Mouse (Mus musculus): ENCODE results near the gene Zfp398. TPM values are rescaled to one million over a fixed set of nuclear protein-coding genes. Genes with fewer than 3 reads are reported as not detected.

Zfp398 gene
- polyA plus RNA-seq, 2 experiments from 2014 or later = 10.2 to 11.4 TPM

DNA sequence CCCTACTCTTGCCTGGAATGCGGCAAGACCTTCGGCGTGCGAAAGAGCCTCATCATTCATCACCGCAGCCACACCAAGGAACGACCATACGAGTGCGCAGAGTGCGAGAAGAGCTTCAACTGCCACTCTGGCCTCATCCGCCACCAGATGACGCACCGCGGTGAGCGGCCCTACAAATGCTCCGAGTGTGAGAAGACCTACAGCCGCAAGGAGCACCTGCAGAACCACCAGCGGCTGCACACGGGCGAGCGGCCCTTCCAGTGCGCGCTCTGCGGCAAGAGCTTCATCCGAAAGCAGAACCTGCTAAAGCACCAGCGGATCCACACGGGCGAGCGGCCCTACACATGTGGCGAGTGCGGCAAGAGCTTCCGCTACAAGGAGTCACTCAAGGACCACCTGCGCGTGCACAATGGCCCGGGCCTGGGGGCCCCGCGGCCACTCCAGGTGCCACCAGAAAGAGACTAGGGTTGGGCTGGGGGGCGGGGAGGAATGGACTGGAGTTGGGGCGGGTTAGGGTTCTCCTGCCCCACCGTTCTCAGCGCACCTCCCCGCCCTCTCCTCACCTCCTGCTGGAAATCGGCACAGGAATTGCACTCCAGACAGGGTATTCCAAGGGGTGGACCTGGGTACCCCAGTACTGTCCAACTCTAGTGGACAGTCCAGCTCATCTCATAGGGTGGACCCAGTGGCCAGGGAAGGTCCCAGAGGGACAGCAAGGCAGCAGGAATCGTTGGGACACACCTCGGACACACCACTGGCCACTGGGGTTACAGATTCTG, 69.6 kb downstream of the Zfp398 start:
- no peak for ATAC-seq

DNA sequence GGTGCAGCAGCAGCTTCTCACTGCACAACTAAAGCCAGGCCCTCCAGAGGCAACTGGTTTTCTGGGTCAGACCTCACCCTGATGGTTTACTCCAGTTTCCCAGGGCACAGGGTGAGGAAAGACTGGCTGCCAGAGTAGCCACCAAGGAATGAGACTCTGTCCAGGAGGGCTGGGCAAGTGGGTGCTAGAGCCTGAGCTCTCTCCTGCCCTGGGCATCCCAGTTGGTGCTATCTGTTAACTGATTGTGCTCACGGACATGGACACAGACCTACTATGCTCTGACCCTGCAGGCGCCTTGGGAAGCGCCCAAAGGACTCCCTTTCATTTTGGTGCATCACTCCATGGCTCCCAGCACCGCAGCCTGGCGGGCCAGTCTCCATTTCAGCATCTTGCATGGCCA, 70.9 kb downstream of the Zfp398 start:
- no peak for ATAC-seq

DNA sequence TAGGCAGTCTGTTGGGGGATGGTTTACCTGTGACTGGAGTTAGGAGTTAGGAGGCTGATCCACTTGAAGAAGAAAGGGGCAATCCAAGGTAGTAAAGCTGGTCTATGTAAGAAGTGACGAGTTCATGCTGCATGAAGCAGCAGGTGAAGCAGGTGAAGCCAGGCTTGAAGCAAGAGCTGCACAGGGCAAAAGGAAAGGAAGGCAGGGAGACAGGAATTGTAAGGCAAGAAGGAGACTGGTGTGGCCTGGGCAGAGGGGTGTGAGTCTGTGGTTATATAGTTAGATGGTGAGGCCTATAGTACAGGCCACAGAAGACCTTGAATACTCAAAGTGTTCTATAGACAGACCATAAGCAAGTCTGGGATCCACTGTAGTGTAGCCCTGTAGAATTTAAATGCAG, 73.5 kb downstream of the Zfp398 start:
- no peak for ATAC-seq

DNA sequence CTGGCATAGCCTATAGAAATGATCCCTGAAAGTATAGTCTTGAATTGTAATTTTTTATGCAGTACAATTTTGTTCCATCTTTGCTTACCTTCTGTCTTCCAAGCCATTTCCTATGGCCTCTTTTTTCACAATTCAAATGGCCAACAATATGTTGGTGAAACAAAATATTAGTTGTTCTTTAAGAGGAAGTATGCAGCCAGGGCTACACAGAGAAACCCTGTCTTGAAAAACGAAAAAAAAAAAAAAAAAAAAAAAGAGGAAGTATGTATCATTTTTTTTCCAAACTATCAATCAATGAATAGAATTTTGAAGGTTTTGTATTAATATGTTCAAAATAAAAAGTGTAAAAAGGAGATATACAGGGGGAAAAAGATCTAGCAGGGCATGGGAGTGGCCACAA, 76.2 kb downstream of the Zfp398 start:
- no peak for ATAC-seq

DNA sequence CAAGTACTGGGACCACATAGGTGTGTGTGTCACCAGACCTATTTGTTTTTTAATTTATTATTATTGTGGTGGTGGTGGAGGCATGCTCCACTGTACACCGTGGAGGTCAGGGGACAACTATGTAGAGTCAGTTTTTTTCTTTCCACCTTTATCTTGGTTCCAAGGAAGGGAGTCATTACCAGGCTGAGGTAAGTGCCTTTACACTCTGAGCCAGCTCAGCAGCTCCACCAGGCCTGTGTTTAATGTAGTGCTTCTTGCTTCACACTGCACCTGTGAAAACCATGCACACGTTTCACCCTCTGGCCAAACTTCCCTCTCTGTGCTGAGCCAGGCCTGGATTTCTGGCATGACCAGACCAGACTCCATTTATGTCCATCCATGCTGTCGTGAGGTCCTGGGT, 77.5 kb downstream of the Zfp398 start:
- ATAC-seq = no peak

DNA sequence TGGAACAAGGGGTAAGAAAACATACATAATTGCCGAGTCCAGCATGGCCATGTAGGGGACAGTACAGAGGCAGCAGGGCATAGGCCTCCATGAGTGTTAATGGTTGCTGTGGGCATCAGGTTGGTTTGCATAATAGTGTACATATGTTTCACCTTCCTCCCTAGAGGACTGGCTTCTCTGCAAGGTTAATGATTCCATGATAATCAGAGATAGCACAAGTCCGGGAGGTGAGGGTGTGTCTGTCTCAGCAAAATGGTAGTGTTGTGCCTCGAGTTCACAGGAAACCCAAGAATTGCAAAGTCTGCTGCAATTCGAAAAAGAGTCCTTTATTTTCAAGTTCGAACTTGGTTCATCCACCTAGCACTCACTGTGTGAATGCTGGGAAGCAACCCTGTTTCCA, 81.6 kb downstream of the Zfp398 start:
- no peak for ATAC-seq

DNA sequence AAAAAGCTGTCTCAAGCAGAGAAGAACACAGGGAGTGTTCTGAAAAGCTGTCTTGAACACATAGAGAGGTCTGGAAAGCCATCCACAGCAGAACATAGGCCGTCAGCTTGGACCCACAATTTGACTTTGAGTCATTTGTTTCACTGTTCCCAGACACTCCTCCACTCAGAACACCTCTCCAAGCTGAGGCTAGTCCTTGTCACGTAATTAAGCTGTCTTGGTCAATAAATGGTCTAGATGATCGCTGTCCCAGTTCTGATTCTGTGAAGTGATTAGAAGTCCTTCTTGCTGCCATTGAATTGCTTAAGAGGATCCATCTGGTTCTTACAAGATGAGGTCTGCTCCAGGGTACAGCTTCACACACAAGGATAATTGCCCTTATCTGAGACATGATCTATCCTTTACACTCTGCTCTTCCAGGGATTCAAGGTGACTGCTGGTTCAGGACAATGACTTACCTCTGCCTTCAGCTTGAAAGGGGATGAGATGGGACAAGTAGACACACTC, 83.4 kb downstream of the Zfp398 start:
- ATAC-seq = no peak

DNA sequence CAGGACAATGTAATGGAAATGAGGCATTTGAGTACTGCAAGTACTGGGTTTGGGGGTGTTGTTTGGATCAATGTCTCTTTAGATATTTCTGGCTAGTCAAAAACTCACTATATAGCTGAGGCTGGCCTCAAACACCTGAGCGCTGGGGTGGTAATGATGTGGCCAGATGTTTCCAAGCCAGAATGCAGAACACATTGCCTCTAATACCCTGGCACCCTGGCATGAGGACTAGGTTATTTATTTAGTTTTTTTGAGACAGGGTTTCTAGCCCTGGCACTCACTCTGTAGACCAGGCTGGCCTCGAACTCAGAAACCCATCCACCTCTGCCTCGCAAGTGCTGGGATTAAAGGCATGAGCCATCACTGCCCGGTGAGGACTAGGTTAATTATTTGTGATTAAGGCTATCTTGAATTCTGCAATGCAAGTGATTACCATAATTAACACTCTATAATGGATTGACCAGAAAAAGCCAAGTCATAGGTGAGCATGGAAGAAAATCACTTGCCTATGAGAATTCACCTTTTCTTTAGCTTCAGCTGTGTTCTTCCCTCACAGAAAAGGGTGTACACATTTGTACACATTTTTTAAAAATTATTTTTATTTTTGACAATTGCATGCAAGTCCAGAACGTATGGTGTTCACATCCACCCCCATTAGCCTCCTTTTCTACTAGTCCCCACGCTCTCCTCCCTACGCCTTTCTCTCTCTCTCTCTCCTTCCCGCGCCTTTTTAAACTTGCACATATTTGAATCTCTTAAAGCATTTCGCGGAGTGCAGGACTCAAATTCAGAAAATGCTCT, 84.4 kb downstream of the Zfp398 start:
- no peak for ATAC-seq

DNA sequence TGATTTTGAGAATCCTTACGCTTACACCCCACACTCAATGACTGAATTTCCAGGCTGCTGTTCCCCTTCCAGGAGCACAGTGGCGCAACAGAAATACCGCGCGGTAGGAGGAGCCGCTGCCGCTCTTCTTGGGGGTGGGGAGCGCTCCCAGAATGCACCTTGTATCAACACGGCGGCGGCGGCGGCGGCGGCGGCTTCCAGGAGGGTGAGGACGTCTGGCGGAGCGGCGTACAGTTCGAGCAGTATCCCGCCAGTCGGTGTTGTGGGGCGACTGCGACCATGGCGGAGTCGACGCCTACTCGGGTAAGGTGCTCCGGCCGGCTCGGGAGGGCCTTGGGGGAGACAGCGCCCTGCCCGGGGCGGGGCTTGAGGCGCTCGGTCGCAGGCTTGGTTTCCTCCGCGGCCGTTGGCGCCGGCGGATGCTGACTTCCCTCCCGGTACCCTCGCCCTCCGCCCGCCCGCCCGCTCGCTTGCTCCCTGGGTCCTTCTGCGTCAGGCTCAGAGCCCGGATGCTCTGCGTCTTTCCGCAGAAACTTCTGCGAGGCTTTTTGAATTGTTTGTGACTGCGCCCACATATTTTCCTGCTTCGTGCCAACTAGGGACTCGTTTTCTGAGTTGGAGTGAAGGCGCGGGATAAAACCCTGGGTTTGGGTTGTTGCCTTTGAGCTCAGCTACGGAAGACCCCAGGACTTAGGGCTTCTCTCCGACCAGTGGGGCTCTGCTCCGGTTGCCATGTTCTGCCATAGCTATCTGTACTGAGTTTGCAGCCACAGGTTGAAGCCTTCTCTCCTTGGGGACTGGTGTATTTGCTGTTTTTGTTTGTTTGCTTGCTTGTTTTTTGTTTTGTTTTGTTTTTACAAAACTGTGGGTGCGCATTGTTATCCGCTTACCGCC, 85.2 kb downstream of the Zfp398 start, which contains the start of gene Zfp212:
Gene Zfp212 (plus strand): TSS at position 30 of the 894 bp plus-strand sequence.
- peak; percentile 88 for ATAC-seq

Other genes with a start within 250 kb of the Zfp398 start
- 10 to 100 TPM; 47.7 to 50.9 TPM for gene Ezh2, start 240.3 kb upstream of the Zfp398 start, polyA plus RNA-seq (2017; shearing (Covaris generic))
- 100 to 1,000 TPM; 160 to 172 TPM for gene Pdia4, start 22.2 kb upstream of the Zfp398 start, polyA plus RNA-seq (2017; shearing (Covaris generic))
- not detected for gene Zfp786, start 4.8 kb upstream of the Zfp398 start, polyA plus RNA-seq (2017; shearing (Covaris generic))
- gene Zfp282, start 41.5 kb downstream of the Zfp398 start, polyA plus RNA-seq (2017; shearing (Covaris generic)) = 1 to 10 TPM; 2.8 TPM
- 10 to 100 TPM; 14.6 to 15.2 TPM for gene Zfp212, start 84.8 kb downstream of the Zfp398 start, polyA plus RNA-seq (2017; shearing (Covaris generic))
- 10 to 100 TPM; 12.5 to 15.6 TPM for gene Zfp956, start 117.7 kb downstream of the Zfp398 start, polyA plus RNA-seq (2017; shearing (Covaris generic))
- 1 to 10 TPM; 5.1 to 5.3 TPM for gene Zfp777, start 213.2 kb downstream of the Zfp398 start, polyA plus RNA-seq (2017; shearing (Covaris generic))

Data from activated CD4-positive, CD25-positive, alpha-beta regulatory T cell, adult 4 months (primary cell).